Mouse (Mus musculus) urinary bladder, postnatal 10 days (tissue): ENCODE results near the gene Ezr.

ENCODE experiments used
- DNase-seq: peaks from one replicate; pipeline ENCODE4 v3.0.0; 2022; ENCODE audit warnings: low spot score

The Ezr gene

DNA sequence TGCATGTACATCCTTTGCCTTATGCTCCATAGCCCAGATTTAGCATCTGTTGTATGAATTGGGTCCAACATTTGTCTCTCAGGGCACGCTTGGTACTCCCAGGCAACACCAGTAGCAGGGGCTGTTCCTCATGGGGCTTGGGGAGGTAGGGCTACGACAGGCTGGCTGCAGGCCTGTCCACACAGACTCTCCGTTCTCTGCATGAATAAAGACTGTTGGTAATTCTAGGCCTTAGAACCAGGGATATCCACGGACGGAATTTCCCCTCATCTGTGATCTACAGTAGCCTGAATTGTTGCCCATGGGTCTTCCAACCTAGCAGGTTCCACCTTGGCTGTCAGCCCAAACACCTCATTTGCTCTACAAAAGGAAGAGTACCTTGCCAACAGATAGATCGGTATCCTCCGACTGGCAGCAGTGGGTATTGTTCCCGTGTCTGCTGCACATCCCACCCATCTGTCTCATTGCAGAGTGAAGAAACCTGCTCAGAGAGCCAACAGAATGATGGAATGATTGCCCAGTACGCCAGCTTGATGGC lies 7.1 kb upstream of the Ezr start:
- no peak for DNase-seq

- no peak for DNase-seq
Measured at GRCm38 (mm10) chr17:6789103-6789502, 6.5 kb upstream of the Ezr start.

DNA sequence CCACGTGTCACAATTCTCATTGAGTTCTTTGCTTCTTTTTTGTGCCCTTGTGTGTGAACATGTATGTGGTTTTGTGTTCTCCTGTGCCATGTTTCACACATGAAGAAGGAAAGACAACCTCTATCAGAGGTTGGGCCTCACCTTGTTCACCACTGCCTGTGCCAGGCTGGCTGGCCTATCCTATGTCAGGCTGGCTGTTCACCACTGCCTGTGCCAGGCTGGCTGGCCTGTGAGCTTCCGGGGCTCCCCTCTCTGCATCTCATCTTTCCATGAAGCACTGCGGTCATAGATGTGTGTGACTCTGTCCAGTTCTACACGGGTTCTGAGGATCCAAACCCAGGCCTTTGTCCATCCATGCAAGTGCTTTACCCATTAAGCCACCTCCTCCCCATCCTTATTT lies 4.7 kb upstream of the Ezr start:
- no peak for DNase-seq

GRCm38 (mm10) chr17:6783756-6784357 lies 1.3 kb upstream of the Ezr start:
- no peak for DNase-seq

DNA sequence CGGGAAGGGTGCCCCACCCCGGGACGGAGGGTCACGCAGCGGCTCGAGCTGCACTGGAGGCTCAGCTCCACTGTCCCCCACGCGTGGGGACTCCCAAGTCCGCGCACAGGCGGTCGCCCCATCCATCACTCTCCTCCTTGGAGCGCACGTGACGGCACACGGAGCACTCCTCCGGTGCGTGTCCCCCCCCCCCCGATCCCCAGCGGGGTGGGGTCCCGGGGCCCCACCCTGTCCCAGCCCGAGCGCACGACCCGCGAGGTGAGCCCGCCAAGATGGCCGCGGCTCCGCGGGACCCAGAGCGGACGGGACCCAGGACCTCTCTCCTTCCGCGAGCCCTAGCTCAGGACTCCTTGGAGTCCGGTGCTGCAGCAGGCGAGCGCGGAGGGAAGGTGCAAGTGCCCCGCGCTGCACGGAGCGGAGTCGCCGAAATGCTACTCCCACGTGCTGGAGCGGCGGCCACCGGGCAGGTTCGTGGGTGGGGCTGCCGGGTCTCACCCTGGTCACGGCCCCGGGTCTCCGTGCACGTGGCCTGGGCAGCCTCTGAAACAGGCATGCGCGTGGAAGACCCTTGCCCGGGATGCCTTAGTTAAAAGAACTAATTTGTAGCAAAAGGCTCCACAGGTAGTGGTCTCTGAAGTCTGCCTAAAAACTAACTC lies 550 bp upstream of the Ezr start:
- DNase-seq: no peak

- no peak for DNase-seq
Measured at GRCm38 (mm10) chr17:6782033-6782526, 504 bp downstream of the Ezr start.

DNA sequence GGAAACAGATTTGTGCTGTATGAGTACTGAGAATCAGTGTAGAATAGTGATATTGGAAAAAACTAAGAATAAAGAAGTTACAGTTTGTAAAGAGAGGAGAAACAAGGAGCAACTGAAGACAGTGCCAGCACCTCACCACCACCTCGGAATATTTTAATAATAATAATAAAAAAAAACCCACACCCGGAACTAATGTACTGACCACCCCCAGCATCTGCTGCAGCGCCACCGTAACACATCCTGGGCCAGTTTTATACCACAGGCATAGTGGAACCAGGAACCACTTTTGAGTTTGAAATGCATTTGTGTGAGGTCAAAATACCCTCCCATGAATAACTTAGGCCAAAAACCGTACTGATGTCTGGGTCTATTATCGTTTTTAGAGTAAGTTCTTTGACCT lies 1.3 kb downstream of the Ezr start:
- DNase-seq: no peak

DNA sequence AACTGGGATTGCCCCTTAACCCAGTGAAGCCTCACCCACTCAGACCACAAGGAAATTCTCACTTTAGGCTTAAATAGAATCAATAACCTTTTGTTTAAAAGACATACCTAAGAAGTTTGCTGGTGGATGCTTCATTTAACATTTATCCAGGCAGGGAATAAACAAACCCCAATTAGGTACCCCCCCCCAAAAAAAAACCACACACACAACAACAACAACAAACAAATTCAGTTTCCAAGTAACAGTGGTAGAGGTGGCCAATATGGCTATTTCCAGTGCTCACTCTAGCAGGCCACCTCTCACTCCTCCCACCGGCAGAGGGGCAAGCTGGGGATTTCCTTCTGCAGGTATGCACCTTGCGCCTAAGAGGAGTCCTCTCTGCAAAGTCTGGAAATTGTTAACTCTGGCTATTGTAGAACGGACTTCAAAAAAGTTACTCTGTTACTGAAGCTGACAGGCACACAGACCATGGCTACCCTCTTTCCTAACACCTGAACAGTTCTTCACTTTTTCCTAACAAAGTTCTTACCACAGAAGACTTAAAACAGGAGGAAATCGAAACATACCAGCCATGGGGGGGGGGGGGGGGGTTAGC lies 2.0 kb downstream of the Ezr start:
- no peak for DNase-seq

- DNase-seq: no peak
Measured at GRCm38 (mm10) chr17:6779632-6780031, 3.0 kb downstream of the Ezr start.

- DNase-seq: no peak
Measured at GRCm38 (mm10) chr17:6778771-6779509, 3.6 kb downstream of the Ezr start.

DNA sequence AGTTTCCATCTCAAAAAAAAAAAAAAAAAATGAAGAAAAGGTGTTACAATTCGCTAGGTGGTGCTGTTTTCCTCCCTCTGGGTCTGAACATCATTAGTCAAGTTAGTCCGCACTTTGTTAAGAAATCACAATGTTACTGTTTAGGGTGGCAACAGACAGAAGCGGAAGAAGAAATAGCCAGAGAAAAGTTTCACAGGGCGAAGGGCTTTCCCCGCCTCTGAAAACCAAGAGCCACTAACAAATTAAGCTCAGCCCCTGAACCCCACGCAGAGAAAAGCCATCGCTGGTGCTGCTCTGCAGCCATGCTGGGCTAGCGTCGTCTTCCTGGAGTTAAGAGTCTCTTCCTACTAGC lies 4.3 kb downstream of the Ezr start:
- DNase-seq: no peak

GRCm38 (mm10) chr17:6777629-6778331 lies 4.8 kb downstream of the Ezr start:
- no peak for DNase-seq

DNA sequence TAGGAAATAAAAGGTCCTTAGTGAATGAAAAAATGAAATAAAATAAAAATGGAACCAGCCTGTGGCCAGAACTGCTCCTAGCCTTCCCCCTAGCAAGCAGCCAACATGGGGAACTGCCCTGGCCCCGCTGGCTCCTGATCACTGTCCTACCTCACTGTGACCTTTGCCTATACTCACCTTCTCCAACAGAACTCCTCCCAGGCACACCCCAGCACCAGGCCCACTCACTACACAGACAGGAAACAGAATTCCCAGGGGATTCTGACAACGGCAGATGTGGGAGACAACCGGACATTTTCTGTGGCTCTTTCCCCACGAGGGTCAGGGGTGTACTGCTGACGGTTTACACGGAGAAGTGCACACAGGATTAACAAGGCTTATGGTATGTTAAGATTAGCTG lies 5.5 kb downstream of the Ezr start:
- DNase-seq: no peak

- DNase-seq: no peak
Measured at GRCm38 (mm10) chr17:6776576-6776975, 6.0 kb downstream of the Ezr start.

DNA sequence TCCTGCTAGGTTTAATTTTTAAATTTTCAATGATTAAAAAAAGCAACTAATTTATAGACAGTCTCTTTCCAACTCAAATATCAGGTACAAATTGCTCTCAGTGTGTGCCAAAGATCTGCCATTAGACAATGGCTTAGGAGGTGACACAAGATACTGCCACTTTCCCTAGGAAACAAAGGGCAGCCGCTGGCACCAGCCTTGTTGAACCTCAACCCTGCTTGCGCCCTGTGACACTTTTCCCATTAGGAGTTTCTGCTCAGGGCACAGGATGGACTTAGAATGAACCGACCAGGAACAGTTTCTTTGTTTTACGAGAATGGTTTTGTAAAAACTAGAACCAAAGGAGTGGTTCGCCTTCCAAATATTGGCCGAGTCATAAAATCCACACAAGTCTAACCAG lies 6.5 kb downstream of the Ezr start:
- DNase-seq: no peak

DNA sequence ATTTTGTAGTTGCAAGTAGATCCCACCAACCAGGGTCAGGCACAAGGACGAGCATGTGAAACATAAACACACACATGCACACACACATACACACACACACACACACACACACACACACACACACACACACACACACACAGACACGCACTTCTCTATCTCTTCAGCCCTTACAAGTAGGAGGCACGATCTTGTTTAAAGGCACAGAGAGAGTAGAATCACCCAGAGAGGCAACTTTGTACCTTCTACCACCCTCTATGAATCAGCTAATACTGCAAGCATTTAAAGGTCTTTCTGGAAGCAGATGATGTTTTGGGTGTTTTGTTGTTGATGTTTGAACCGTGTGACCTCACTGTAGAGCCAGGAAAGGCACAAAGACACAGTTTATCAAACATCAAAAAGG lies 6.9 kb downstream of the Ezr start:
- no peak for DNase-seq

DNA sequence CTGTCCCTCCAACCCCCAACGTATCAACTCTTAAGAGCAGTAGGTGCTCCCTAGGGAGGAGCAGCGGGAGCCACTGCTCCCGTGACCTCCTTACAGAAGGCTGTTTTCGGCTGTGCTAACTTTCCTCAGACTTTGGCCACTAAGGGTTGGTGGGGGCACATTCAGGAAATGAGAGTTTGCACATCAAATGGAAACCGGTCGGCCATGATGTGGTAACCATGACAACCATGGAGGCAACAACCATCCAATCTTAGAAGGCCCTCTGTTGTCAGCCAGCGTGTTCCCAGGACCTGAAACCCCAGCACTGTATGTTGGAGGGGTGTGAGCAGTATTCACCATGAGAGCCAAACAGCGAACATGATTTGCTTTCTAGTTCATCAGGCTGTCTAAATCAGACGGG lies 7.4 kb downstream of the Ezr start:
- no peak for DNase-seq

- DNase-seq: no peak
Measured at GRCm38 (mm10) chr17:6773249-6773966, 9.2 kb downstream of the Ezr start.

DNA sequence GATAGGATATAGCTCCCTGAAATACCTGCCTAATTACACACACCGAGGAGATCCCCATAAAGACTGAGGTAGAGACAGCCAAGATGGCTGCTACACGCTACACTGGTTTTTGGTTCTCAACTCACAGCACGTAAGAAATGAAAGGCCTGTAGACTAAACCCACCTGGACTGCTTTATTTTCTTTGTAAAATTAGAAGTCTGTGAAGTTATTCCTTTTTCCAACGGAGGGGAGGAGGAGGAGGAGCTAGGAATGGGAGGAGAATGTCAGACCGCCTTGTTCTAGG lies 10.2 kb downstream of the Ezr start:
- DNase-seq: no peak

DNA sequence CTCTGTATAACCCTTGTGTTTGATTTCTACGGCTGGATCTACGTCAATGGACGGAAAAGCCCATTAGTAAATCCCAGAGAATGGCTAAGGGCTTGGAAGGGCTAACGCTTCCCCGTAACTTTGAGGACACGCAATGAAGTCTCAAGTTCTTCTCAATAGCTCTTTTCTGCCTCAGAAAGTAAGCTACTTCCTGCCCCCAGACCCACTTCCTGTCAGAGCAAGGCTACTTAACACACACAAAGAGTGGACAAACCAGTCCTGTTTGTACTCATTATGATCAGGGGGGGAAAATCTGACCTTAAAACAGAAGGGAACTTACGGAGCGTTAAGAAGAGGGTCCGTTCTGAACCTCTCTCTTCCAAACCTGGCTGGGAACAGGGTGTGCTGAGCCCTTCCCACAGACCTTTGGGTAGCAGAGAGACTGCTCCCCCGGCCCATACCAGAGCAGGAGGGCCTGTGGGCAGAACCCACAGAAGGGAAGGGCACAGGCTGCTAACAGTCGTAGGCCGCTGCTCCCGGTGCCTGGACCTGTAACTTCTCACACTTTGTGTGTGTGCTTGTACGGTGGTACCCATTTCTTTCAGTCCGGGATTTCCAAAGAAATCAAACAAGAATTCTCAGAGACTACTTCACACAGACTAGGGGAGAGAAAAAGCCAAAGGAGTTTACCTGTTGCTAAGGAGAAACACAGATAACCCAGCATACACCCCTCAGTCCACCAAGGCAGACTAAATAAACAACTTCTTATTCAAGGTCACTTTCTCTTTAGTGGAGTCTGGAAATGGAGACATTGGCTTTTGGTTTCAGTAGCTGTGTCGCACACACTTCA lies 10.7 kb downstream of the Ezr start:
- no peak for DNase-seq

GRCm38 (mm10) chr17:6769602-6770001 lies 13.0 kb downstream of the Ezr start:
- no peak for DNase-seq
